Mouse (Mus musculus): ENCODE results near the gene Nthl1. TPM values are rescaled to one million over a fixed set of nuclear protein-coding genes. Genes with fewer than 3 reads are reported as not detected.

Nthl1 gene
- polyA plus RNA-seq, 1 experiment: 20.2 TPM

GRCm38 (mm10) chr17:24644875-24645721, 12.6 kb downstream of the Nthl1 start:
- Histone ChIP-seq H3K36me3 (ENCODE audit: control insufficient read depth, insufficient read depth) (no peaks in the 10 kb centered on the region), H3K4me3 (peak overlapping the region; percentile 5), H3K79me2 (ENCODE audit: control insufficient read depth, insufficient read depth) (no peaks in the 10 kb centered on the region), H3K27me3 (ENCODE audit: control insufficient read depth, insufficient read depth, insufficient read length) (no peaks in the 10 kb centered on the region), H3ac (ENCODE audit: control insufficient read depth, insufficient read length) (no peak overlapping the region), H3K4me2 (ENCODE audit: low read depth) (peak overlapping the region; percentile 55)
- TF ChIP-seq MYOG (IDR thresholded peaks at IDR 0.05; ENCODE audit: control insufficient read depth in 1 of 3, insufficient read depth in 1 of 3, insufficient read length in 2 of 3, low read depth in 2 of 3): peak in 1 of 3 experiments; percentile 65
- TF ChIP-seq E2F4 (IDR thresholded peaks at IDR 0.05; ENCODE audit: insufficient read depth): no peak
- TF ChIP-seq USF1 (IDR thresholded peaks at IDR 0.05; ENCODE audit: low read depth): no peak
- peak in 1 of 3 experiments; percentile 72 for TF ChIP-seq MYOD1 (IDR thresholded peaks at IDR 0.05; ENCODE audit: control insufficient read depth in 1 of 3, insufficient read length in 2 of 3, low read depth in 2 of 3)

DNA sequence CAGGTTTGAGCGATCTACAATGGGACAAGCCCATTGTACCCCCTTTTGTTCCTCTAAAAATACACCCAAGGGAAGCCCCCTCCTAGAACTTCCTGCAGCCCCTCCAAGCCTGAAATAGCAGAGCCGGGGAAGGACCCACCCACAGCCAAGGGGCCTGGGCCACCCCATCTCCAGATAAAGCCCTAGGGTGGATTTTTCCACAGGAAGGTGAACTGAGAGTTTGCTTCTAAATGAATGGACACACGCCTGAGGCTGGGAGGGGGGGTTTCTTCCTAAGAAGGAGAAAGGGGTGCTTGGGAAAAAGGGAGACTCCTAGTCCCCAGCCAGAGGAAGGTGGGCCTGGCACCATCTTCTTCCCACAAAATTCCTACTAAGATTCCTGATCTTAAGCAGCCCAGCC, 13.4 kb downstream of the Nthl1 start:
- Histone ChIP-seq H3K4me2 (ENCODE audit: low read depth) (no peak overlapping the region), H3K4me3 (no peak overlapping the region), H3K27me3 (ENCODE audit: control insufficient read depth, insufficient read depth, insufficient read length) (no peaks in the 10 kb centered on the region), H3K79me2 (ENCODE audit: control insufficient read depth, insufficient read depth) (no peaks in the 10 kb centered on the region), H3K36me3 (ENCODE audit: control insufficient read depth, insufficient read depth) (no peaks in the 10 kb centered on the region), H3ac (ENCODE audit: control insufficient read depth, insufficient read length) (no peak overlapping the region)
- TF ChIP-seq MYOD1 (IDR thresholded peaks at IDR 0.05; ENCODE audit: control insufficient read depth in 1 of 3, insufficient read length in 2 of 3, low read depth in 2 of 3) (no peak), SRF (IDR thresholded peaks at IDR 0.05; ENCODE audit: control insufficient read depth, insufficient read length, low read depth) (no peak), TCF3 (IDR thresholded peaks at IDR 0.05; ENCODE audit: insufficient read length, low read depth) (no peak), E2F4 (IDR thresholded peaks at IDR 0.05; ENCODE audit: insufficient read depth) (no peak), REST (IDR thresholded peaks at IDR 0.05; ENCODE audit: insufficient read depth, insufficient read length) (no peak), TCF12 (IDR thresholded peaks at IDR 0.05; ENCODE audit: insufficient read depth, poor library complexity, severe bottlenecking) (no peak), MYOG (IDR thresholded peaks at IDR 0.05; ENCODE audit: control insufficient read depth in 1 of 3, insufficient read depth in 1 of 3, insufficient read length in 2 of 3, low read depth in 2 of 3) (no peak), MAX (IDR thresholded peaks at IDR 0.05; ENCODE audit: low read depth) (no peak), USF1 (IDR thresholded peaks at IDR 0.05; ENCODE audit: low read depth) (no peak), POLR2AphosphoS2 (IDR thresholded peaks at IDR 0.05; ENCODE audit: insufficient read length, low read depth) (no peak), CEBPB (IDR thresholded peaks at IDR 0.05; ENCODE audit: insufficient read depth, poor library complexity, severe bottlenecking) (no peak), POLR2A (IDR thresholded peaks at IDR 0.05; ENCODE audit: insufficient read length, low read depth) (no peak)

GRCm38 (mm10) chr17:24646381-24646780, 13.9 kb downstream of the Nthl1 start:
- H3K4me2 ChIP-seq (ENCODE audit: low read depth): no peak overlapping the region
- no peak overlapping the region for H3ac ChIP-seq (ENCODE audit: control insufficient read depth, insufficient read length)
- H3K27me3 ChIP-seq (ENCODE audit: control insufficient read depth, insufficient read depth, insufficient read length): no peaks in the 10 kb centered on the region
- TF ChIP-seq CEBPB (IDR thresholded peaks at IDR 0.05; ENCODE audit: insufficient read depth, poor library complexity, severe bottlenecking) (no peak), TCF3 (IDR thresholded peaks at IDR 0.05; ENCODE audit: insufficient read length, low read depth) (no peak), POLR2AphosphoS2 (IDR thresholded peaks at IDR 0.05; ENCODE audit: insufficient read length, low read depth) (no peak), REST (IDR thresholded peaks at IDR 0.05; ENCODE audit: insufficient read depth, insufficient read length) (no peak), MYOD1 (IDR thresholded peaks at IDR 0.05; ENCODE audit: control insufficient read depth in 1 of 3, insufficient read length in 2 of 3, low read depth in 2 of 3) (no peak), TCF12 (IDR thresholded peaks at IDR 0.05; ENCODE audit: insufficient read depth, poor library complexity, severe bottlenecking) (no peak), USF1 (IDR thresholded peaks at IDR 0.05; ENCODE audit: low read depth) (no peak), POLR2A (IDR thresholded peaks at IDR 0.05; ENCODE audit: insufficient read length, low read depth) (no peak), MYOG (IDR thresholded peaks at IDR 0.05; ENCODE audit: control insufficient read depth in 1 of 3, insufficient read depth in 1 of 3, insufficient read length in 2 of 3, low read depth in 2 of 3) (no peak), SRF (IDR thresholded peaks at IDR 0.05; ENCODE audit: control insufficient read depth, insufficient read length, low read depth) (no peak), E2F4 (IDR thresholded peaks at IDR 0.05; ENCODE audit: insufficient read depth) (no peak), MAX (IDR thresholded peaks at IDR 0.05; ENCODE audit: low read depth) (no peak)
- H3K79me2 ChIP-seq (ENCODE audit: control insufficient read depth, insufficient read depth): no peaks in the 10 kb centered on the region
- no peak overlapping the region for H3K4me3 ChIP-seq
- no peaks in the 10 kb centered on the region for H3K36me3 ChIP-seq (ENCODE audit: control insufficient read depth, insufficient read depth)

- no peaks in the 10 kb centered on the region for H3K36me3 ChIP-seq (ENCODE audit: control insufficient read depth, insufficient read depth)
Measured at GRCm38 (mm10) chr17:24647493-24647892, 15.0 kb downstream of the Nthl1 start.

More at GRCm38 (mm10) chr17:24647493-24647892, 15.0 kb downstream of the Nthl1 start:
- TF ChIP-seq SRF (IDR thresholded peaks at IDR 0.05; ENCODE audit: control insufficient read depth, insufficient read length, low read depth) (no peak), MYOG (IDR thresholded peaks at IDR 0.05; ENCODE audit: control insufficient read depth in 1 of 3, insufficient read depth in 1 of 3, insufficient read length in 2 of 3, low read depth in 2 of 3) (no peak), REST (IDR thresholded peaks at IDR 0.05; ENCODE audit: insufficient read depth, insufficient read length) (no peak), POLR2A (IDR thresholded peaks at IDR 0.05; ENCODE audit: insufficient read length, low read depth) (no peak)
- H3K4me2 ChIP-seq (ENCODE audit: low read depth): no peak overlapping the region
- H3K79me2 ChIP-seq (ENCODE audit: control insufficient read depth, insufficient read depth): no peaks in the 10 kb centered on the region
- H3K27me3 ChIP-seq (ENCODE audit: control insufficient read depth, insufficient read depth, insufficient read length): no peaks in the 10 kb centered on the region
- no peak overlapping the region for H3ac ChIP-seq (ENCODE audit: control insufficient read depth, insufficient read length)
- no peak overlapping the region for H3K4me3 ChIP-seq

Data from myocyte (in vitro differentiated cells).